Mouse (Mus musculus): ENCODE measurements around the gene Mup10. TPM values are rescaled to one million over a fixed set of nuclear protein-coding genes. Genes with fewer than 3 reads are reported as not detected.
"Not testable (repeated sequence)": the region's sequence is repeated elsewhere in the genome, so short reads cannot be mapped to it uniquely, and the experiment has no call there.

Gene Mup10
- total RNA-seq (2021): not detected in 2 replicates
- long read RNA-seq, experiment 1: 0 reads
- long read RNA-seq, experiment 2: 0 reads

DNA sequence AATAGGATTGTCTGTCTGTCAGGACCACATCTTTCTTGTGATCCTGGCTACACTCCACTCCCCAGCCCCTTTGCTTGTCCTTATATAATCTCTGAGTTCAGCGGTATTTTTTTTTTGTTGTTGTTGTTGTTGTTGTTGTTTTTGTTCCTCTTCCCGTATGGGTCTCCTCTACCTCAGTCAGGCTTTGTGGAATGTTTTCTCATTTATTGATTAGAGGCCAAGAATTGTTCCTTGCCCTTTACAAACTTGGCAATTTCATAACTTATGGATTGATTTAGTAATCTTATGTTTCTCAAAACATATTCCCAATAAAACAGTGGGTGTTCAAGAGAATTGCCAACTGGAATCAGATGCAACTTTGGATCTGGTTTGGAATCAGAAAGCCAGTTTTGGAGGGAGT lies at the start of gene Mup10:
Gene Mup10 (minus strand): TSS at position 101 of the 400 bp plus-strand sequence.
- not testable (repeated sequence) for DNase-seq

Other genes starting within 250 kb of the Mup10 start
- gene Mup9, start 160.2 kb downstream of the Mup10 start, total RNA-seq (2021): not detected in 2 replicates
- gene Mup1, start 80.2 kb downstream of the Mup10 start, total RNA-seq (2021): not detected in 2 replicates
- gene Mup11, start 80.2 kb upstream of the Mup10 start, total RNA-seq (2021): not detected in 2 replicates
- gene Mup12, start 159.1 kb upstream of the Mup10 start, total RNA-seq (2021): not detected in 2 replicates
- not detected in 2 replicates for gene Mup22, start 239.3 kb upstream of the Mup10 start, total RNA-seq (2021)